Mouse (Mus musculus): ENCODE results near the gene Zfp592. TPM values are rescaled to one million over a fixed set of nuclear protein-coding genes. Genes with fewer than 3 reads are reported as not detected.

Zfp592 gene
- total RNA-seq, 2 experiments from 2014 or later: 26.2 to 29.3 TPM

DNA sequence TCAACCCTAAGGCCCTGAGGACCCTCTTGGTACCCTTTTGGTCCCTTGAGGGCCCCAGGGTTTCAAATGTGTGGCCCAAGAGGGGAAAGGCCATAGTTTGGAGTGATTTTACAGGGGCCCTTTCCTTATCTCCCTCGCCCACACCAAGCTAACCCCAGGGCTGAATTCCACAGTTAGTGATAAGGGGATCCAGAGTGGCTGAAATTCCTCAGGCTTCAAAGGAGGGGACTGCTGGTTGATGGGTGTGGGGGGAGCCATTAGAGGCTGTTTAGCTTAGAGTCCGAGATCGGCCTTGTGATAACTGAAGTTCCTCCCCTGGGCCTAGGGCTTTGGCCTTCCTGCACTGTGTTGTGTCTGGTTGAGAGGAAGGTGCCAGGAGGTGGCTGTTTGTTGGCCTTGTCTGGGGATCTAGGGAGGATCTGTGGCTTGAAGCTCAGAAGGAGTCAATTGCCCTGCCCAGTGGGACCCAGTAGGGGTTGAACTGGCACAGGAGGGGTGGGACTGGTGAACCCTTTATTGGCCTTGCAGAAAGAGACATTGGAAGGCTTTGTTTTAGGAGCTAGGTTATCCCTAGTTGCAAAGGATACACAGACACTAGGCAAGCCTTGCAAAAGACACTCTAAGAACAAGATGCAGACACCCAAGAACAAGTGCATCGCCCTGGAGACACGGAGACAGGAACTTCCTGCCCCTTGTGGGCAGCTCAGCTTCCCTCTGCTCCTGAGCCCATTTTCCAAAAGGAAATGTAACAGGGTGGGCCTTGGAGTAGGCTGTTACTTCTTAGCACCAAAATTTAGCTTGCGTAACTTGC, 64.6 kb downstream of the Zfp592 start:
- DNase-seq: peak; percentile 38

GRCm38 (mm10) chr7:81058712-81059154, 65.3 kb downstream of the Zfp592 start:
- peak; percentile 39 for DNase-seq

- DNase-seq: no peak
These were observed 65.9 kb downstream of the Zfp592 start for GRCm38 (mm10) chr7:81059388-81059787.

DNA sequence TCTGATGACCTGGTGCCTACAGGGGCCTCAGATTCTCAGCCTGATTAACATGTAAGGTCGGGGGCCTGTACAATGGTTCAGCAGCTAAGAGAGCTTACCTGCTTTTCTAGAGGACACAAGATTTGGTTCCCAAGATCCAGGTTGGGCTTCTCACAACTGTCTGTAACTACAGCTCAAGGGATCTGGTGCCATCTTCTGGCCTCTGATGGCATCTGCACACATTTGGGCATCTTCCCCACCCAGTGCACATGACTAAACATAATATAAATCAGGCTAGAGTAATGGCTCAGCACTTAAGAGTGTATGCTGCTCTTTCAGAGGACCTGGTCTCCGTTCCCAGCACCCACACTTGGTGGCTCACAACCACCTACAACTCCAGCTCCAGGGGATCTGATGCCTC, 67.4 kb downstream of the Zfp592 start:
- DNase-seq: peak; percentile 46

DNA sequence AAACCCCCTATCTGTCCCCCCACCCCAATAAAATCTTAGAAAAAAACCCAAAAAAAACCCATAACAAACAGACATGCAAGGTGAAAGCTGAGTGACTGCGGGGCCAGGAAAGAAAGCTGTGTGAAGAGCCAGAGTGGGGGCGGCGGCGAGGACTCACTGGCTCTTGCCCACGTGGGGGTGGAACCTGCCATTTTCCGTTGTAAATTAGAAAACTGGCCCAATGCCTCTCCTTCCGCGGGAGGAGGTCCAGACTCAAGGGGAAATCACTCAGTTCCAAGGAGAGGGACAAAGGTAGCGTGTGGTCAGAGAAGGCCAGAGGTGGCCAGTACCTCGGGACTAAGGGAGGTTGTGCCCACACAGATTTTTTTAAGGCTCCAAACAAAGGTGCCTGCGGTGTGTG, 68.5 kb downstream of the Zfp592 start:
- DNase-seq: peak; percentile 71

DNA sequence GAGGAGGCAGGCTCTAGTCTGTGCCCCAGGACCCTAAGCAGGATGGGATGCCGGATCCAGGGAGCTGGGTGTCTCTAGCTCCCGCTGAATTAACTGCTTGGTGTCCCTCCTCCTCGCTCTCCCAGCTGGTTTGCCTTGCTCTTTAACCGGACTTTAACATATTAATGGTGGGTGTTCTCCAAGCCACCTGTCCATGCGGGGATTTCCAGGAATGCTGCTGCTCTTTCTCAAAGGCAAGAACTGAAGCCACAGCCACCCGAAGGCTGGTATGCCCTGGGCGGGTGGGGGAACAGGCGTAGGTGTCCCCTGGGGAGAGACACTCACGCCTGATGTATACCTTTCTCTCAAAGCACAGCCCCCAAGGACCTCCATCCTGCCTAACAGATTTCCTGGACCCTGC, 69.9 kb downstream of the Zfp592 start:
- DNase-seq: no peak

- DNase-seq: no peak
These were observed 73.2 kb downstream of the Zfp592 start for GRCm38 (mm10) chr7:81066714-81067113.

- peak; percentile 44 for DNase-seq
These were observed 79.0 kb downstream of the Zfp592 start for GRCm38 (mm10) chr7:81072463-81072862.

GRCm38 (mm10) chr7:81073273-81073672, 79.8 kb downstream of the Zfp592 start:
- DNase-seq: no peak

DNA sequence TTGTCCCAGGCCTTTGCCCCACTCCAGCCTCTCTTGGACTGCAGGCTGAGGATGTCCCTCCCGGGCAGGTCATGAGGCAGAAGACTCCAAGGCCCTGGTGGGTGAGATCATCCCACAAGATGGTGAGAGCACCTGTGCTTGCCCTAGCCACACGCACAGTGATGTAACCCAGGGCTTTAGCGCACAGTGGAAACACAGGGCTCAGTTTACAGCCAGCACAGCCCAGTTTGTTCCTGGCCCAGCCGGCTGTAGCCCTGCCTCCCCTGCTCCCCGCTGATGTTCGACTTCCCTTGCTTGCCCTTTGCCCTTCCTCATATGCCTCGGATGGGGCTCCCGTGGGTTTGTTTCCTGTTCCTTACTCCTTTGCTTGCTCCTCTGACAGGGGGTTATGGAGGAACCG, 81.1 kb downstream of the Zfp592 start:
- no peak for DNase-seq

GRCm38 (mm10) chr7:81075299-81075698, 81.8 kb downstream of the Zfp592 start:
- no peak for DNase-seq

DNA sequence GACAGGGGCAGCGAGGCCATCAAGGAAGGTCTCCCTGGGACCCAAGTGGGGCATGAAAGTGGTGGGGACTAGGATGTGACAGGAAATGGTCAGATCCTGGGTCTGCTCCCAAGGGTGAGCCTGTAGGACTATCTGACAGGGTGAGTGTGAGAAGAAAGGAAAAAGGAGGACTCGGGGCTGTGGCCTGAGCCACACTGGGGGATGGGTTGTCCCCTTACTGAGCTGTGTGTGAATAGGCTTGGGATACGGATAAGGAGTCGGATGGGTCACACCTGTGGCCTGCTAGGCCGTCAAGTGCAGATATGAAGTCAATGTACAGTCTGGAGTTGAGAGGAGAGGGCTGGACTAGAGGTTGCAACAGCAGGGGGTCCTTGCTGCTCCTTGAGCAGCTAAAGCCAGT, 82.3 kb downstream of the Zfp592 start:
- DNase-seq: no peak

DNA sequence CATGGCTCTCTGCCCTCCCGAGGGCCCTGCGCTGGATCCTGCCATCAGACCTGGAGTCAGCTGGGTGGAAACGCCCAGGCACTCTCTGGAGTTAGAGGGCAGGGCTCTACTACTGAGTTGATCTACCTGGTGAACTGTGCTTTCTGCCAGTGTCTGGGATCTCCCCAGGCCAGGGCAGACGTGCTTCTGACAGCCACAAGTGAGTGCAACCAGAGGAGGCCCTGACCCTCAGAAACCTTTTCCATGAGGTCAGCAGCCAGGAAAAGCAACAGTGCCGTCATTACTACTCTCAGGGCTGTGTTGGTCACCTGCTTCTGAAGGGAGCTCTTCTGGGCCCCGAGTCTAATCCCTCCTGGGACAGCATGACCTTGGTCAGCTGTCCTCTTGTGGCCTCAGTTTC, 83.5 kb downstream of the Zfp592 start:
- DNase-seq: no peak

DNA sequence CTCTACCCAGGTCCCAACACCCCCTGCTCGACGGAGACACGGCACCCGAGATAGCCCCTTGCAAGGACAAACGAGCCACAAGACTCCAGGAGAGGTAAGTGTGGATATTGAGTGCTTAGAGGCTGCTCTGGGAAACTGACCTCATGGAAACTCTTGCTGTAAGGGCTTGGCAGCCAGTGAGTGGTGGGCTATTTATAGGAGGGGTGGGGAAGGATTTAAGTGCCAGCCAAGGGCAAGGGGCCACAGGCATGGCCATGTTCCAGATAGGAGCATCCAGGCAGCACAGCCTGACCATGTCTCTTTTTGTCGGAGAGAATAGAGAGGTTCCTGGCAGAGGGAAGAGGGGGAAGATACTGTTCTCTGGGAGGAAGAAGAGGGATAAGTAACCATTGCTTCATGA, 85.3 kb downstream of the Zfp592 start:
- DNase-seq: no peak

DNA sequence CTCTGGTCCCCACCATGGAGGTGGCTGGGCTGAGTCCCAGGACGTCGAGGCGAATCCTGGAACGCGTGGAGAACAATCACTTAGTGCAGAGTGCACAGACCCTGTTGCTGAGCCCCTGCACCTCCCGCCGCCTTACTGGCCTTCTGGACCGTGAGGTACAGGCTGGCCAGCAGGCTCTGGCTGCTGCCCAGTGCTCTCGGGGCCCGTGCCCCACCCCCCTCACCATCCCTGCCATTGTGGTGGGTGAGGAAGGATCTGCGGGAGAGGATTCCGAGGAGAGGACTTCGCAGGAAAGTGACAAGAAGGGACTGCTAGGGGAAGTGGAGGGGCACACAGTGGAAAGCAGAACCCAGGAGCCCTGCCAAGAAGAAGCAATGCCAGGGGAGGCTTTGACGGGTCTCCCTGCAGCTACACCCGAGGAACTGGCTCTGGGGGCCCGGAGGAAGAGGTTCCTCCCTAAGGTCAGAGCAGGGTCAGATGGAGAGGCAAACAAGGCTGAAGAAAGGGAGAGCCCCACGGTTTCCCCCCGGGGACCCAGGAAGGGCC, 100.0 kb downstream of the Zfp592 start:
- DNase-seq: no peak

GRCm38 (mm10) chr7:81094104-81094757, 100.8 kb downstream of the Zfp592 start:
- DNase-seq: no peak

Other genes with a start within 250 kb of the Zfp592 start
- gene Iqgap1, start 167.7 kb upstream of the Zfp592 start, total RNA-seq (2021): 10 to 100 TPM; 76.2 to 86.8 TPM
- gene Zscan2, start 132.8 kb upstream of the Zfp592 start, total RNA-seq (2021): 1 to 10 TPM; 6.5 to 6.8 TPM
- 10 to 100 TPM; 24.9 to 27.1 TPM for gene Wdr73, start 92.4 kb upstream of the Zfp592 start, total RNA-seq (2021)
- gene Nmb, start 88.6 kb upstream of the Zfp592 start, total RNA-seq (2021): 1 to 10 TPM; 4.0 to 4.7 TPM
- gene Sec11a, start 45.9 kb upstream of the Zfp592 start, total RNA-seq (2021): 100 to 1,000 TPM; 113 to 124 TPM
- 10 to 100 TPM in 1 of 2 experiments, 1 to 10 TPM in 1; 3.1 to 12.0 TPM for gene Alpk3, start 63.9 kb downstream of the Zfp592 start, total RNA-seq (2021)
- under 1 TPM; 0.58 to 0.66 TPM for gene Slc28a1, start 121.1 kb downstream of the Zfp592 start, total RNA-seq (2021)
- 10 to 100 TPM; 29.9 to 31.0 TPM for gene Pde8a, start 219.9 kb downstream of the Zfp592 start, total RNA-seq (2021)

Measured in adrenal gland, postnatal 10 days (tissue).